Mouse (Mus musculus) lung, postnatal 0 days (tissue): ENCODE results near the gene Ngp.

Experiments
- CTCF ChIP-seq: IDR thresholded peaks from 2 replicates; pipeline ENCODE4 v1.5.1; 2016; ENCODE audit warnings: antibody characterized with exemption, mild to moderate bottlenecking
- EP300 ChIP-seq: IDR thresholded peaks from 2 replicates; pipeline ENCODE4 v1.6.1; 2016; ENCODE audit warnings: antibody characterized with exemption, mild to moderate bottlenecking, control low read depth

DNA sequence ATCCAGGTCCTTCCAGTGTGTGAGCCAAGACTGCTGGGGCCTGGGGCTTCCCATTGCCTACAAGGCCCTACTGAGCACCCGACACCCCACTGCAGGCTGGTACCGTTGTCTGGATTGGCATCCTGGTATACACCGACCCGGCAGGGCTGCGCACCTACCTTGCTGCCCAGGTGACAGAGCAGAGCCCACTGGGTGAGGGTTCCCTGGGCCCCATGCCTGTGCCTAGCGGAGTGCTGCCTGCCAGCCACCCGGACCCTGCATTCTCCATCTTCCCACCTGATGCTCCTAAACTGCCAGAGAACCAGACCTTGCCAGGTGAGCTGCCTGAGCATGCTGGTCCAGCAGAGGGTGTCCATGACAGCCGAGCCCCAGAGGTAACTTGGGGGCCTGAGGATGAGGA lies 40.2 kb upstream of the Ngp start:
- TF ChIP-seq EP300 = no peak
- no peak for TF ChIP-seq CTCF
